Mouse (Mus musculus) erythroblast, embryonic 14.5 days (primary cell): ENCODE data around the gene P2ry4. TPM values are rescaled to one million over a fixed set of nuclear protein-coding genes. Genes with fewer than 3 reads are reported as not detected.

ENCODE experiments used
- H3K27me3 ChIP-seq: 2 replicates; pipeline ENCODE4 v1.6.1; 2012; ENCODE audit warnings: inconsistent platforms; ENCODE audit not compliant: control insufficient read depth
- H3K36me3 ChIP-seq: 2 replicates; pipeline ENCODE4 v1.6.1; 2012; ENCODE audit warnings: mild to moderate bottlenecking, inconsistent platforms; ENCODE audit not compliant: control insufficient read depth
- H3K4me1 ChIP-seq: 2 replicates; pipeline ENCODE4 v1.6.1; 2012; ENCODE audit warnings: inconsistent platforms; ENCODE audit not compliant: control insufficient read depth
- H3K4me3 ChIP-seq: replicated peaks from 2 replicates; pipeline ENCODE3; 2012; ENCODE audit warnings: moderate library complexity, mild to moderate bottlenecking, inconsistent platforms
- H3K9me3 ChIP-seq: 2 replicates; pipeline ENCODE4 v1.6.1; 2012; ENCODE audit warnings: low read length, inconsistent platforms, mixed read lengths; ENCODE audit not compliant: control insufficient read depth
- GATA1 ChIP-seq: IDR thresholded peaks from 2 replicates; pipeline ENCODE4 v1.6.1; 2012; ENCODE audit warnings: low read length, inconsistent platforms, mixed read lengths
- TAL1 ChIP-seq: IDR thresholded peaks from 3 replicates; pipeline ENCODE4 v1.6.1; 2012; ENCODE audit warnings: low read length, inconsistent platforms, mixed read lengths
- polyA plus RNA-seq: library from polyadenylated mRNA; stranded (reverse); fragments of >175 nt; gene quantifications from 2 replicates; pipeline ENCODE4 v1.2.3, GENCODE M21; 2012

The P2ry4 gene
- polyA plus RNA-seq, 1 experiment = not detected

- Histone ChIP-seq H3K4me1 (no peaks in the 10 kb centered on the region), H3K36me3 (no peaks in the 10 kb centered on the region), H3K9me3 (no peaks in the 10 kb centered on the region), H3K4me3 (no peak within 1 kb of the TSS), H3K27me3 (peaks cover 2% of the 10 kb centered on the region; the same call in 1 of the 2 replicates)
- TF ChIP-seq GATA1 (no peak), TAL1 (no peak)
These were observed 10.6 kb upstream of the P2ry4 start, which contains the start of gene Arr3 for GRCm38 (mm10) chrX:100605314-100605713. Arr3 (plus strand) TSS chrX:100605497.

- H3K9me3 ChIP-seq = no peaks in the 10 kb centered on the region
- H3K36me3 ChIP-seq = no peaks in the 10 kb centered on the region
- no peak overlapping the region for H3K4me3 ChIP-seq
- peaks cover 5% of the 10 kb centered on the region; the same call in 1 of the 2 replicates for H3K27me3 ChIP-seq
- H3K4me1 ChIP-seq = no peaks in the 10 kb centered on the region
- TF ChIP-seq GATA1 (no peak), TAL1 (no peak)
These were observed 5.1 kb upstream of the P2ry4 start for GRCm38 (mm10) chrX:100599755-100600154.

DNA sequence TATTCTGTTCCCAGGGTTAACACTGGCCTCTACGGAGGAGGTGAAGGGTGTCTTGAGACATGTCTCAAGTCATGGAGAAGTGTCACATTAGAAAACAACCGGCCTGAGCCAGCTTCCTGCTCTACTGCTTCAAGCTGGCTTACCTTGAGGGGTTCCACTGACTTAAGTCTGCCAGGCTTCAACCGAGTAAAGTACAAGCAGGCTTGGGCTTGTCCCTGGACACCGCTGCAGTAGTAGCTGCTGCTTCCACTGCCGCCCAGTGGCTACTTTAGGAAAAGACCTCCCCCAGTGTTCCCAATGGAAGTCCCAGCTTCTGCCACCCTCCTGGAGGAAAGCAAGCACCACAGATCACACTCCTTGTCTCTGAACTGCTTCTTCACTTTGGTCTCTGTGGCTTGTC is 2.8 kb upstream of the P2ry4 start:
- H3K9me3 ChIP-seq = peaks cover 2% of the 10 kb centered on the region; the same call in 1 of the 2 replicates
- TF ChIP-seq GATA1 (no peak), TAL1 (no peak)
- H3K4me3 ChIP-seq = no peak overlapping the region
- H3K4me1 ChIP-seq = no peaks in the 10 kb centered on the region
- H3K27me3 ChIP-seq = peaks cover 16% of the 10 kb centered on the region
- H3K36me3 ChIP-seq = no peaks in the 10 kb centered on the region

DNA sequence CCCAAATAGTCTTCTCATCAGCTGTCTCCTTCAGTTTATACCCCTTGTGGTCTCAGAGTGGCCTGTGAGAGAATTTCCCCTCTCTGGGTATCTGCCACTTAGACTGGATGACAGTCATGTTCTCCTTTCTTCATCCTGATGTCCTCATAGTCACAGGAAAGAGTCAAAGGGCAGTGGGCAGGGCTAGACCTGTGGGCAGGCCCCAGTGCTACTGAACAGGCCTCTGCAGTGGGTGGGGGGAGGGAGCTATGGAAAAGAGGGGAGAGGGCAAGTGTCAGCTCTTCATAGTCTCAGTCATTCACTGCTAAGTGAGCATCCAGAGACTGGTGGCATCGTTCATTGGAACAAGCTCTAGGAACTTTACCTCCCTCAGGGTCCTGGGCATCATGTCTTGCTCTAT is 22.7 kb downstream of the P2ry4 start, which contains the start of gene Awat1:
Awat1 (plus strand) TSS at position 301 of the 400 bp plus-strand sequence.
- H3K9me3 ChIP-seq = no peaks in the 10 kb centered on the region
- no peak for TF ChIP-seq GATA1
- TF ChIP-seq TAL1 = no peak

DNA sequence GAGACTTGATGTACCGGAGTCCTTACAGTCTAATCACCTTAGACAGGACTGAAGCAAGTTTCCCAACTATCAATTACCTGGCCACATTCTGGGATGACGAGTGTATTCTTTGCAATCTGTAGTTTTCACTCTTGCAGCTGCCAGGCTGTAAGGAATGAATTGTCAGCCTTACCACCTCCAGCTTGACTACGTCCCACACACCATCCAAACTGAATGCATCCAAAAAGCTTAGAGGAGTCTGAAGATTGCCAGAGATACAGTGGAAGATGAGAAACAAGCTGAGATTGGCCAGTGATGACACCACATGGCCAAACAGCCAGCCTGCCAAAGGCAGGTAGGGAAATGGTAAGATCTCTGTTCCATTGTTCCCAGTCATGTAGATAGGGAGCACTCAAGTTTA is 29.0 kb downstream of the P2ry4 start:
- no peaks in the 10 kb centered on the region for H3K9me3 ChIP-seq
- H3K4me3 ChIP-seq = no peak overlapping the region
- no peaks in the 10 kb centered on the region for H3K27me3 ChIP-seq
- no peaks in the 10 kb centered on the region for H3K36me3 ChIP-seq
- TF ChIP-seq TAL1 (no peak), GATA1 (no peak)
- H3K4me1 ChIP-seq = no peaks in the 10 kb centered on the region

More for the DNA sequence above, 22.7 kb downstream of the P2ry4 start, which contains the start of gene Awat1:
- Histone ChIP-seq H3K4me1 (no peaks in the 10 kb centered on the region), H3K36me3 (no peaks in the 10 kb centered on the region), H3K27me3 (peaks cover 2% of the 10 kb centered on the region; the same call in 1 of the 2 replicates), H3K4me3 (no peak within 1 kb of the TSS)

DNA sequence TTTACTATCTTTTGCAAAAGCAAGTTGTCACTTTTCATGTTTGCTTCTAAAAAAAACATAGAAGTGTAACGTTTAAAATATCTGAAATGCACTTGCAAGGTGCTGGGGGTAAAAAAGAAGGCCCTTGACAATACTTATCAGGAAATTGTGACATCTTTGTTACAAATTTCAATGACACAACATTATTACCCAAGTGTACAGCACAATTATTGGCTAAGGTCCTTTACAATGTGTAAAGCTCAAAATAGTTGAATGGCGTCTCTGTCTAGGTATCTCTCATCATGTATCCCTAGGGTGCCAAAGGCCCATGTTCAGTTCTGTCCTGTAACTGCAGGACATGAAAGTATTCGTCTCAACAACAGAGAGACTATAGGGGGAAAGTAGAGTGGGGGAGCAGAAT is 38.6 kb downstream of the P2ry4 start:
- H3K9me3 ChIP-seq = no peaks in the 10 kb centered on the region
- H3K4me3 ChIP-seq = no peak overlapping the region
- no peaks in the 10 kb centered on the region; the same call in 1 of the 2 replicates for H3K27me3 ChIP-seq
- H3K4me1 ChIP-seq = no peaks in the 10 kb centered on the region
- TF ChIP-seq TAL1 = no peak
- no peak for TF ChIP-seq GATA1
- H3K36me3 ChIP-seq = no peaks in the 10 kb centered on the region

Other genes with a start within 250 kb of the P2ry4 start
- gene Otud6a, start 165.9 kb downstream of the P2ry4 start, polyA plus RNA-seq = not detected in 2 replicates
- not detected in 2 replicates for gene Awat2, start 152.2 kb downstream of the P2ry4 start, polyA plus RNA-seq
- gene Igbp1, start 100.6 kb downstream of the P2ry4 start, polyA plus RNA-seq = 1.7 TPM in 2 replicates
- not detected in 2 replicates for gene Dgat2l6, start 70.0 kb downstream of the P2ry4 start, polyA plus RNA-seq
- gene Awat1, start 22.6 kb downstream of the P2ry4 start, polyA plus RNA-seq = not detected in 2 replicates
- gene Arr3, start 10.6 kb upstream of the P2ry4 start, polyA plus RNA-seq = not detected in 2 replicates
- gene Kif4, start 30.9 kb upstream of the P2ry4 start, polyA plus RNA-seq = 0.61 and 0.92 TPM in 2 replicates
- gene Pdzd11, start 31.7 kb upstream of the P2ry4 start, polyA plus RNA-seq = 2.0 and 3.0 TPM in 2 replicates
- gene Gdpd2, start 135.0 kb upstream of the P2ry4 start, polyA plus RNA-seq = not detected in 2 replicates
- not detected in 2 replicates for gene Dlg3, start 172.9 kb upstream of the P2ry4 start, polyA plus RNA-seq